Mouse (Mus musculus) right cerebral cortex, postnatal 36 days (tissue): ENCODE results near the gene Mrps34.

Experiments
- DNase-seq, 2 experiments: peaks; one replicate each; pipeline ENCODE4 v3.0.0; 2022; ENCODE audit warnings: low spot score in 2 of 2, mixed read lengths in 1 of 2

Gene Mrps34

DNA sequence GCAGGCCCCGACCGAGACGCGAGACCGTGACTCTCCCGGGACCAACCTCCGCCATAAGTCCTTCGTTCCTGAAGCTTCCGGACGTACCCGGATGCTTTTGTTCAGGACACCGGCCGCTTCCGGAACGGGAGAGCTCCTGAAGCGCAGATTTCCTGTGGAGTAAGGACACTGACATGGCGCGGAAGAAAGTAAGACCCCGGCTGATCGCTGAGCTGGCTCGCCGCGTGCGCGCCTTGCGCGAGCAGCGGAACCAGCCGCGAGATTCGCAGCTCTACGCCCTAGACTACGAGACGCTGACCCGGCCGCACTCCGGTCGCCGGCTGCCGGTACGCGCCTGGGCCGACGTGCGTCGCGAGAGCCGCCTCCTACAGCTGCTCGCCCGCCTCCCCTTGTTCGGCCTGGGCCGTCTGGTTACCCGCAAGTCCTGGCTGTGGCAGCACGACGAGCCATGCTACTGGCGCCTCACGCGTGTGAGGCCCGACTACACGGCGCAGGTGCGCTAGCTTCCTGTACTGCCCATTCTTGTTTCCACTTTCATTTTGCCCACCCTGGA, at the start of gene Mrps34, which contains the start of gene Eme2:
TSS of gene Mrps34 (plus strand) at position 122 of the 553 bp plus-strand sequence.
TSS of gene Eme2 (minus strand) at position 93 of the 553 bp plus-strand sequence.
- peak; percentile 80 to 81 for DNase-seq

DNA sequence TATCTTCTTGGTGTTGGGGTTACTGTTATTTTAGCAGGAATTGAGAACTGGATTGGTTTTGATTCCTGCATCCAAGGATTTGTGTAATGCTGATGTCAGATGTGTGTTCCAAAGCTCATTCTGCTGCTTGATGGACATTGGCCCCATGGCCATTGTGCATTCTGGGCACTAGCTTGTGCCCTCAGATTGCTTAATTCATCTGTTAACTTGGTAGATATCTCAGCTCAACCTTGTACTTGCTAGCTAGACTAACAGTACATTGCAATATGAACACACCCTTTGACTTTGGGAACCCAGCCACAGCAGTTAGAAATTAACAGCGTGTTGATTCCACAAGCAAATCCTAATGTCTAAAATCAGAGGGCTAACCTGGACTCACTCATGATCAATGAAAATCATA, 47.5 kb upstream of the Mrps34 start:
- DNase-seq = no peak

DNA sequence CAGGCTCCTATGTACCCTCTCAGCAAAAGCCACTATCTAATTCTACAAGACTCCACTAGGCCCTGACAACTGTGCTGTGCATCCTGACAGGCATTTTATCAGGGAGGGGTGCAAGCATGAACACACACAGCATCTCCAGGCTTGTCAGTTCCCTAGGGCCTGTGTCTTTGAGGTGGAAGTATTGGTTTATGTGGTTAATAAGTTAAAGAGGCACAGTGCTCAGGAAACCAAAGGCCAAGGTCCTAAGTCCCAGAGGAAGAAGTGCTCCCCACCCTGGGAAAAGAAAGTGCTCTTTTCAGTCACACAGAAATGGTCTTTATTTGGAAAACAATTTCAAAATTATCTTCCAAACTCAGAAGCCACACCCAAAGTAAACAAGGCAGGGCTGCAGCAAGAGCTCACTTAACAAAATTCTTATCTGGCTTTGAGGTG, 46.3 kb upstream of the Mrps34 start:
- no peak for DNase-seq

DNA sequence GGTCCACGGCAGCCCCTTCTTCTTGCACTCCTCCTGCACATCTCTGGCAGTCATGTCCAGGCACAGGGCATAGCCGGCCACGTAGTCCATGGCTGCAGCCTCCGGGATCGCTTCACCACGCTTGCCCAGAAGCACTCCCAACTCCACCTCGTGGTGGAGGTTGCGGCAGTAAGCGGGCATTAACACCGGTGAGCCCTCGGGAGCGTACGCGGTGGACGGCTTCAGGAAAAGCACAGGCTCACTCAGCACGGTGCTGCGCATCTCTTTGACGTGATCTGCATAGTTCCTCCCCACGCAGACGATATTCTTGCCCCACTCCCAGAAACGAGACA, 45.2 kb upstream of the Mrps34 start:
- no peak for DNase-seq

DNA sequence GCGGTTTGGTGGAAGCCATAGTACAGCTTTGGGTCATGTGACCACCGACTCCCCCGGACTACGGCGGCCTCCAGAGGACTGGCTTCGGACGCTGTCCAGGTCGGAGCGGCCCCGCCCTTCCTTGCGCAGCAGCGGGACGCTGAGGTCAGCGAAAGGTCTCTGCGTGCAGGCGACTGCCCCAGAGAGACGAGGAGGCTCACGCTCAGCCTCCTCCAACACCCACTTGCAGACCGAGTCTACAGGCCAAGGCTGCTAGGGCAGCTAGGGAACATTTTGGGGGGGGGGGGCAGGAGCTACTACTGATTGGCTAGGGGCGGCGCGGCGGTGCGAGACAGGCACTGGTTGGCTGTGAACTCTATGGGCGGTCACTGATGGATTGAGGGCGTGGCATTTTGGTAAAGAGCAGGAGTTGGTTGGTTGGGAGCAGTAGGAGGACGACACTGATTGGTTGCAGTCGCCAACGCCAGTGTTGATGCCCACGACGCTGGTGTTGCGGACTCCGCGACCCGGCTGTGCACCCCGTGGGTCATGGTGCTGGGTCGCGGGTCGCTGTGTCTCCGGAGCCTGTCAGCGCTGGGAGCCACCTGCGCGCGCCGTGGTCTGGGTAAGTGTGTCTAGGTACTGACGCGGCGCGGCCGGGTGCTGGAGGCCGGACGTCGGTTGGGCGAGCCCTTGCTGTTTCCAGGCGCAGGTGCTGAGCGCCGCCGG, 44.7 kb upstream of the Mrps34 start, which contains the start of gene Fahd1:
TSS of gene Fahd1 (minus strand) at position 300 of the 708 bp plus-strand sequence.
- DNase-seq = peak; percentile 97

DNA sequence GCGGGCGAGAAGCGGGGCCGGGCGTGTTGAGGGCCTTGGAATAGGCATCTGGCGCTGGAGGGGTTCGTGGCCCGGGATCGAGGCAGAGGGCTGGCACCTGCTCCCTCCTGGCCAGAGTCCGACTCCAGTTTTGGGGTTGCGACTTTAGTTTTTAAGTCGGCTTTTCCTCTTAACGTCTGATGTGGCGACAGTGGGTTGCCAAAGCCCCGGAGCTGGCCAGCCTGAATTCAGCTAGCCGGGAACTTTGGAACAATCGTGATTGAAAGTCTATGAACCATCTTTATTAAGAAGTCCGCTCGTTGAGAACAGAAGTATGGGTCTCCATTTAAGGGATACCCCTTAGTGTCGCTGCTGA, 44.2 kb upstream of the Mrps34 start:
- no peak for DNase-seq

DNA sequence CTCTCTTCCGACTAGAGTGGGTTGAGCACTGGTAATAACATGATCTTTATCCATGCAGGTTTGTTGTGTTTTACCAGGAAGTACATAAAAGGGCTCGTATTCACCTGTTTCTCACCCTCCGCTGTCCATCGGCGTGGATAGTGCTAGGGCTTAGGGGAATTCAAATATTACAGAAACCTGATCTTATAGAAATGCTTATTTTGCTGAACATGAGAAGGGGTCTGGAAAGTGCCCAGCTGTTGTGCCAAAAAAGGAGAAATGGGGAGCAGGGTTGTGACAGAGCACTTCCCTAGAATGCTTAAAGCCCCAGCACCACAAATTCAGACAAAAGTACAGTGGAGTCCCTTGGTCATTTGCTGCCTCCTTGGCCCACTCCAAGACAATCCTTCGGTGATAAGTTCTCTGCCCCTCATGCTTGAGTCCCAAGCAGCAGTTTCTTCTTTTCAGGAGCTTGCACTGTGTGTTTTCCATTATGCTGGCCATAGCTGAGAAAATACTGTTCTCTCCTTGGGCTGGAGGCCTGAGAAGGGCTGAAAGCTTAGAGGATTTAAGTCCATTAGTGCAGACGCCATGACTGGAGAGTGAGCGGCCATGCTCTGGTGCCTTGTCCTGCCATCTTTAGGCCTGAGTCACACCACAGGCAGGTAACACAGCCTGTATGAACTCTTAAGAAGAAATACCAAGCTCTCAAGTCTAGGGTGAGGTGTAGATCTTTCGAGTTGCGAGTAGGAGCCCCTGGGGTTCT, 43.4 kb upstream of the Mrps34 start:
- DNase-seq = no peak

DNA sequence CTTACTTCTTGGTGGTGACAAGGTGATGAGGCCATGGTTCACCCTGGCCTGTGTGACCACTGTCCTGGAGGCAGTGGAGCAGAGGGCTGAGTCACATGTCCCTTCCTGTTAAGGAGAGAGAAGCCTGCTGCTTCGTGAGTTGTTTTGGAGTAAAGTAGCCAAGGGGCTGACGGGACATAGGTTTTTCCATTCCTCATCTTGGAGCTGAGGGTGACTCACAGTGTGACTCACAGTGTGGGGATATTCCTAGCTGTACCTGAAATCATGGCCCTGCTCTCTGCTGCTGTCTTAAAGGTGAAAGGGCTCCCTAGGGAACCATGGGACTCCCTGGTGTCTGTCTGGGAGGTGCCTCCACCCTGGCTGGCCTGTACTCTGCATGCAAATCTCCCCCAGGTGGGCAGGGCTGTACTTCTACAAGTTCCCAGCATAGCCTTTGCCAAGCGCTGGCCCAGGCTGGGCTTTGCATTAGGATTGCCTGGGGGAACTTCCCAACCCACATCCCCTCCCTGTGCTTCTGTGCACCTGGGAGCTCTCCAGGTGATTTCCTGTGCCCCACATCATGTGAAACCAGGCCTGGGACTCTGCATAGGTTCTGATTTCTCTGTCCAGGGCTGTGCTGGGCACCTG, 39.0 kb upstream of the Mrps34 start:
- no peak for DNase-seq

DNA sequence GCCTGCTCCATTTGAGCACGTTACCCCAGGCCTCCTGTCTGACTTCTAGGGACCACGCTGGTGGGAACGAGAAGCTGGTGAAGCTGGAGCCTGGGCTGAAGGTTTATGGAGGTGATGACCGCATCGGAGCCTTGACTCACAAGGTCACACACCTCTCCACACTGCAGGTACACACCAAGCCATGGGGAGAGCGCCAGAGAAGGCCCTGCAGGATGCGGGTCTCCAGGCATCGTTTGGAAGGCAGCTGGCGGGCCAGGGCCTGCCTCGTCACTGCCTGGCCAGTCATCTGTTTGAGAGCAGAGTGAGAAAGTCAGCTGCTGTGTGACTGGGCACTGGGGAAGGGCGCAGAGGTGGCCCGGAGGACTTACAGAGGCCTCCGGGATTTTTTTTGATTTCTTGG, 38.3 kb upstream of the Mrps34 start:
- DNase-seq = no peak

DNA sequence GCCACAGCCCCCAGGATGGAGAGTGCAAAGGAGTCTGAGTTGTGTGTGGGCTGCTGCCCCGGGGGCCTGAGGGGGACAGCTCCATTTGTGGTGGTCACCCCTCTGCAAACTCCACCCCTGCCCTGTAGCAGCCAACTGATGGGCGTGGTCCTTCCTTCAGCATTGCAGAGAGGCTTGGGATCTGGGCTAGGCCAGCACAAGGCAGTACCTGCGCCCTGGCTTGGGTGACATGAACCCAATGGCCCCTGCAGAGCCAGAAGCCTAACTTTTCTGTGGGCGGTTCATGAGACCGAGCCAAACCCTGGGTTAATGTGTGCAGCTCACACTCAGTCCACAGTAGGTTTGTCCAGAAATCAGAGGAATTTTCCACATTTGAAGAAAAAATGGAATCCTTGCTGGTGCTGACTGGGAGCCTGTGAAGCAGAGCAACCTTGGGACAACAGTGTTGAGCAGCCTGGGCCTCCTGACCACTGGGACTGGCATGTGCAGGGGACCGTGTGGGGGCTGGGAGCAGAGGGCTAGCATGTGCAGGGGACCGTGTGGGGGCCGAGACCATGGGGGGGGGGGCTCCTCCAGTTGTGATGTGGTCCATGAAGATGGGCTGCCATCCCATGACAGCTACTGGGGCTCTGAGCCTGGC, 37.0 kb upstream of the Mrps34 start:
- DNase-seq = no peak

DNA sequence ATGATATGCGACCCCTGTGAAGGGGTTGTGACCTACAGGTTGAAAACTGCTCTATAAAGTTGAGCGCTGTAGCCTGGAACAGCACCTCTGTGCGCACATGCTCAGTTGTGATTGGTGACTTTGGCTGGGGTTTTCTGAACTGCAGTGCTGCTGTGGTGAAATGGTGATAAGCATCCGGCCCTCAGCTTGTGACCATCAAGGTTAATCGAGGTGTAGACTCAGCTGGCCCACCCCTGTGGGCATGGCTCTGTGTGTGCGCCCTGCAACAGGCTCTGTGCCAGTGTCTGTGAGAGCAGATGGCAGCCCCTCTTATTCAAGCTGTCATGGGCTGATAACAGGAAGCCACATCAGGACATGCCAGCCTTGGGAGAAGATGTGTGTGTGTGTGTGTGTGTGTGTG, 35.9 kb upstream of the Mrps34 start:
- no peak for DNase-seq

DNA sequence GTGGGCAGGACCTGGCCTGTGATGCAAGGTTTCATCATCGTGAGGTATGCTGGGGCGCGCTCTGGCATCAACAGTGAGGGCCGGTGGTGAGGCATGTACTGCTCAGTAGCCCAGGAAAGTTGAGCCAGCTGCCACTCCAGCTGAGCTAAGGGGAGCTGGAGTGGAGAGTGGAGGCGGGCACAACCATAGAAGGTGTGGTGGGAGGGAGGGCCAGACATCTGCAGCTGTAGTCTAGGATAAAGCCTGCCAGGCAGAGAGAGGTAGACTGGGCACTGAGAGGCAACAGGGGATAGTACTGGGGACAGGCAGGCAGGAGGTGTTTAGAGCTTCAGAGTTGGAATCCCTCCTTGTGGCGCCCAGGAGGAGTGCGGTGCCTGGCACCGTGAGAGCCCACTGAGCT, 34.8 kb upstream of the Mrps34 start:
- no peak for DNase-seq

DNA sequence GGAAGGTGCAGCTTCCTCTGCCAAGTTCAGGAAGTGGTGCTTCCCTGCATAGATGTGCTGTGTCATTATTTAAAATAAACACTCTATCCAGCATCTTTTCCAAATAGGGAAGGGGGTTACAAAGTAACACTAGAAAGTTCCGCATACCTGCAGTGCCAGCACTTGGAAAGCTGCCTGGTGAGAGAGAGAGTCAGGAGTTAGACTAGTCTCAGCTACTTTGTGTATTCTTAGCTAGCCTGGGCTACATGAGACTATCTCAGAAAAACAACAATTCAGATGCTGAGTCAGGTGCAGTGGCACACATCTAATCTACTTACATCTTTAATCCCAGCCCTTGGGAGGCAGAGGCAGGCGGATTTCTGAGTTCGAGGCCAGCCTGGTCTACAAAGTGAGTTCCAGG, 33.1 kb upstream of the Mrps34 start:
- DNase-seq = no peak

DNA sequence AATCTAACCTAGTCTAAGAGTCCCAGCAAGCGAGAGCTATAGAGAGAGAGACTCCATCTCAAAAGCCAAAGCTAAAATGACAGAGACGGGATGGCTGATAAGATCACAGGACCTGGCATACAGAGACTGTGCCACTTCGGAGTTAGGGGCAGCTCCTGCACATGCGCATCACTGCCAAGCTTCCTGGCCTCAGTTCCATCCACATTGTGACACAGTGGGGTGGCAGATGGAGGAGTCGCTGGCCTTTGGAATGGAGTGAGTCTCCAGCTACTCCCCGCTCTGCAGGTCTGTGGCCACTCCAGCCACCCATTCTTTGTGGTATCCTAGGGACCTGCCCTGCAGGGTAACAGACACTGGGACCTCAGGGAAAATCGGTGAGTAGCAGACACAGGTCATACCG, 29.1 kb upstream of the Mrps34 start, which contains the start of gene Igfals:
TSS of gene Igfals (plus strand) at position 222 of the 400 bp plus-strand sequence.
- DNase-seq = no peak

DNA sequence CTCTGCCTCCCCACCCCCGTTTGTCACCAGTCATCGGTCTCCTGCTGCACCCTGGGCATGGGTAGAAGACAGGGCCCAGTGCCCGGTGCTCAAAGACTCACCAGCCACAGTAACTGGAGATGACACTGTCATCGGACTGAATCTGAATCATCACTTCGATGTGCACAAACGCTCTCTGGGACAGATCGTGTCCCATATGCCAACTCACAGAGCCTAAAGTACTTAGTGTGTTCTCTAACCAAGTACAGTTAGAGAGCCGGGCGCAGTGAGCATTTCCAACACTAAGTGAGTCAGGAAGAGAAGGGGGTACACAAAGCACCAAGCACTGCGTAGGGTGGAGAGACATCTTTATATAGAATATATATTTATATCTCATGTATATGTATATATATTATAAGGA, 27.0 kb upstream of the Mrps34 start:
- DNase-seq = peak in 1 of 2 experiments; percentile 52

DNA sequence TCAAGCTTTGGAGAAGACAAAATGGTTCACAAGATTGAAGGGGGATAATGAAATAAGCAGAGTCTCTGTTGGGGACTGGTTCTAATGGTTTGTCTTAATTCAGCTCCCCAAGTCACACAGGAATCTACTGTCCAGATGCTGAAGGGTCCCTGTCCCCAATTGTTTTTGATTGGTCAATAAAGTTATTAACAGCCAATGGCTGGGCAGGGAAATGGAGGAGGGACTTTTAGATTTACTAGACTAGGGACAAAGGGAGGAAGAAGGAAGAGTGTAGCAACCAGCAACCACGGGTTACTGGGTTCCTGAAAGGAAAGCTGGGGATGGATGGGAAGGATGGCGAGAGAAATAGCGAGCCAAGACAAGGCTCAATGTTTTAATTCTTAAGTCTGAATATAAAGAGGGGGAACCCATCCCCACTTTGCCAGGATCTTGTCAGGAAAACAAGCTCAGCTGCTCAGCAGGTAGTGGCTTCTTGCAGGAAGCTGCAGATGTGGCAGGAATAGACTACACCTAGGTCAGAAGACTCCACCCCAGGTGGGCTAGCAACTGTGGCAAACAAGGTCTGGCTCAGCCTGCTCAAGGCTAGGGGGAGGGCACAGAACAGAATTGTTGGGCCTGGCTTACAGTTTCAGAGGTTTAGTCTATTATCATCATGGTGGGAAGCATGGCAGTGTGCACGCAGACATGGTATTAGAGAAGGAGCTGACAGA, 21.1 kb upstream of the Mrps34 start:
- DNase-seq = no peak

DNA sequence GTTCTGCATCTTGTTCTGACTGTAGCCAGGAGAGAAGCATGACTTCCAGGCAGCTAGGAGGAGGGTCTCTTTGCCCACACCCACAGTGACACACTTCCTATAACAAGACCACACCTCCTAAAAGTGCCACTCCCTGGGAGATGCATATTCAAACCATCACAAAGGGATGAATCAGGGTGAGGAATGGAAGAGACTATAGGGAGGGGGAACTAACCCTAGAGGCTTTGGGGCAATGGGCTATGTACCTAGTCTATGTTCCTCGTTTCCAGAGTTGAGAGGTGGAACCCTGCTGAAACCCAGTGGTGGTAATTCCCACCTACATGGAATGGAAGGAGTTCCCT, 20.5 kb upstream of the Mrps34 start:
- DNase-seq = no peak

DNA sequence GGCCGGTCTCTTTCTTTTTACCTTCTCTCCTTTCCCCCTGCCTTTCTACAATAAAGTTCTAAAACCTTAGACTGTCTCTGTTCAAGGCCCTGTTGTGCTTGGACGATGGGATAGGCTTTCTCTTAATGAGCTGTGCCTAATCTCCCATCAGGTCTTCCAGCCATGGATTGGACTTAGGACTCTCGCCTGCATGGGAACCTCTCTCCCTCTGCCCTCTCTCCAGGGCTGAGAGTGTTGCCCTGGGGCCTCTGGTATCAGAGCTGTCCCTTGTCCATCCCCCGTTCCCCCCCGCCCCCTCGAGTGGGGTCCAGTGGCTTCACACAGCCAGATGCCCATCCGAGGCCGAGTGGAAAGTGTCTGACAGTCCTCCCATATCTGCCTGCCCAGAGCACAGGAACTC, 19.9 kb upstream of the Mrps34 start:
- DNase-seq = no peak

DNA sequence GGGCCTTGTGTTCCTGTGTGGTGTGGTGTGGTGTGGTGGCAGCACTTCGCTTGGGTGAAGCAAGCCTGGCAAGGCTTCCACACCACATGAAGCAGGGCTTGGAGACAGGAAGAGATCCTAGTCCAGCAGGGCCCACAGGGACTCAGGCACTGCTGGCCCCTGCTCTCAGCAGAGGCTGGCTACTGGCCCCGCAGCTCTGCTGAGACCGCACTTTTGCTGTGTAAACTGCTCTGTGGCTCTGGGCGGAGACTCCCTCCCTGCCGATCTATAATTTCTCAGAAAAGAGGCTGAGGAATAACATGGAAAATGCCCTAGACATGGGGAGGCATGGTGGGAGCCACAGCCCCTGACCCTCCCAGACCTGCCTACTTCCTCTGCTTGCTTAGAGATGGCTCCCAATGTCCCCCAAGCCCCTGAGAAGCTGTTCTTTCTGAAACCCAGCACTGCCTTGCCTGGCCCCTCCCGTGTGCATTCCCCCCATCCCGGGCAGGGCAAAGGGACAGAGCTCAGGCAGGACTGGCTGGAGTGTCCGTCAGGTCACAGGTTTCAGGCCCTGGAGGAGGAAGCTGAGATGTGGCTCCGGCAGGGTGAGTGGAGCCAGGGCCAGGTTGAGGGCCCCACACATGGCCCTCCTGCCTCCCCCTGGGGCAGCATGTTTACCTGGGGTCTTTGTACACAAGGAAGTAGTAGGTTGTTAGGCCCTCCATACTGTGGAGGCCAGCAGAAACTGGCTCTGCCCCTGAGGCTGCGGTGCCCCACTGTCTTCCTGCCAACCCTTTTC, 17.4 kb upstream of the Mrps34 start:
- DNase-seq = no peak

DNA sequence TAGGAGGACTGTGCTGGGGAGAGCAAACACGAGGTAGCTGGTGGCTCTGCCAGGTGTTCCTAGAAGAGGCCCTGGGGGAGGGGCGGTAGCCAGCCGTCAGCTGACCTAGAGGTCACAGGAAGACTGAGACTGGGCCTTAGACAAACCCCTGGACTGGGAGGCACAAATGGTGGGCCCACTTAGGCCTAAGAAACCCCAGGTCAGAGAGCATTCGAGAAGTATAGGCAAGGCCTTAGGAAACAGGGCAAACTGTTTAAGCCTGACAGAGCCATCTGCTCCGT, 16.9 kb upstream of the Mrps34 start:
- DNase-seq = no peak

DNA sequence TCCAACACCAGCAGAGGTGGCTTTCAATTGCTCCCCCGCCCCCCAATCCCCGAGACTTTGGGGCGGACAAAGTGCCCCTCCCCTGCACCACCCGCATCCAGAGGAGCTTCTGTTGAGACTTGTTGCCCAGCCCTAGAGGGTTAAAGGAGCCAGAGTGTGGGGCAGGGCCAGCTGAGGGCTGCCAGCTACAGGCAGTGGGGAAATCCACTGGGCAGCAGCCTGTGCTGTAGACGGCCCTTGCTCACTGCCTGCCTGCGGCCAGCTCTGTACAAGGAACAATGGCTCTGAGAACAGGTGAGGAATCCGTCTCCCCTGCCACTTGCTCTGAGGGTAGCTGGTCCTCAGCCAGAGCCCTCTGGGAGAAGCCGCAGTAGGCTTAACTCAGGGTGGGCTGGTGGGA, 16.4 kb upstream of the Mrps34 start:
- DNase-seq = no peak
